In genomic region chr6:27646503-27646902, GRCm38 (mm10) we compare ENCODE assay signal across 14 mouse cellular contexts.
A peak's percentile ranks its signal among the peaks of the same experiment; 100 is the strongest.
DNase-seq lines count a peak whose midpoint lies in the region.
"Had no signal": no experiment of that assay in that cellular context is flagged by ENCODE, and none has a peak within 500 bp of the region (broad histone marks: within the 10 kb centered on the region; RNA-seq: fewer than 3 reads in every experiment).

No protein-coding gene starts in this region.

- DNase-seq in layer of hippocampus, adult 11-12 months (ENCODE audit: low spot score) = peak; percentile 28
- DNase-seq in layer of hippocampus, postnatal 36 days = no peak
- DNase-seq in NIH3T3 (ENCODE audit: low read depth) = peak; percentile 56
- peak; percentile 29 for DNase-seq in layer of hippocampus, adult 9-11 months
- peak; percentile 32 for DNase-seq in right cerebral cortex, postnatal 14 days
- no peak for DNase-seq in spleen, adult 18-20 months
- no peak for DNase-seq in adrenal gland, postnatal 14 days
- no peak for DNase-seq in urinary bladder, postnatal 36 days (ENCODE audit: low spot score in 2 of 2)
- DNase-seq: adrenal gland, adult 2 months; cerebellum, adult 2 months; gastrocnemius, postnatal 10 days; heart, adult 2 months; kidney, adult 18-20 months; kidney, postnatal 25 days had no signal

Comparison
In these comparisons a context has a peak if more than half of its experiments do, and no peak if none do; other contexts are left out.
1. DNase-seq: peak in layer of hippocampus, adult 11-12 months (single experiment), NIH3T3 (single experiment), layer of hippocampus, adult 9-11 months (single experiment) and right cerebral cortex, postnatal 14 days (single experiment); none in layer of hippocampus, postnatal 36 days (0 of 2), spleen, adult 18-20 months (0 of 2), adrenal gland, postnatal 14 days (single experiment) and urinary bladder, postnatal 36 days (0 of 2).